Mouse (Mus musculus) C2C12 (cell line): Measurements from ENCODE around the gene Ptpn5.

Experiments
- CTCF ChIP-seq: IDR thresholded peaks from one replicate; pipeline ENCODE4 v1.5.1; 2011; ENCODE audit not compliant: control insufficient read depth, insufficient read depth, insufficient read length
- MAX ChIP-seq: IDR thresholded peaks from one replicate; pipeline ENCODE4 v1.6.1; 2011; ENCODE audit warnings: mild to moderate bottlenecking, control low read depth

- TF ChIP-seq CTCF: no peak
- TF ChIP-seq MAX: no peak
Measured at GRCm38 (mm10) chr7:47110511-47110910, 23.0 kb downstream of the Ptpn5 start.
